Mouse (Mus musculus) kidney, postnatal 36 days (tissue): ENCODE data around the gene Fbxo28.
"Not testable (repeated sequence)": the region's sequence is repeated elsewhere in the genome, so short reads cannot be mapped to it uniquely, and the experiment has no call there.

Experiments used
- DNase-seq, 2 experiments: peaks; one replicate each; pipeline ENCODE4 v3.0.0; 2021 to 2022; ENCODE audit warnings: mixed read lengths in 2 of 2

Gene Fbxo28

DNA sequence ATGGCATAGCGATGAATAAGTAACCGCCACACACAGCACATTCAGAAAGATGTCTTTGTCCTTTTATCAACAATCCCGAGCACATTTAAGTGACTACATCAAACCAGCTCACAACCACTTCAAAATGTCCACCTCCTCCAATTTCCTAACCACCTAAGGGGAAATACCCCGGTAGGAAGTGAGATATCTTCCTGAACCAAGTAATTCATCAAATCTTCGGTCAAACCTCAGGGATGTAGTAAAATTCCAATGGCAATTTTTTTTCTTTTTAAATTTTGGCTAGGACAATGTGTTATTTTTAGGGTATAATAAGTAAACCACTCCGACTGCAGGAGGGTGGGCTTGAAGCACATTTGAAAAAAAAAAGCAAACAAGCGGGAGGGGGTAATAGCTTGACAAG is 1.1 kb downstream of the Fbxo28 start:
- DNase-seq, result no peak

DNA sequence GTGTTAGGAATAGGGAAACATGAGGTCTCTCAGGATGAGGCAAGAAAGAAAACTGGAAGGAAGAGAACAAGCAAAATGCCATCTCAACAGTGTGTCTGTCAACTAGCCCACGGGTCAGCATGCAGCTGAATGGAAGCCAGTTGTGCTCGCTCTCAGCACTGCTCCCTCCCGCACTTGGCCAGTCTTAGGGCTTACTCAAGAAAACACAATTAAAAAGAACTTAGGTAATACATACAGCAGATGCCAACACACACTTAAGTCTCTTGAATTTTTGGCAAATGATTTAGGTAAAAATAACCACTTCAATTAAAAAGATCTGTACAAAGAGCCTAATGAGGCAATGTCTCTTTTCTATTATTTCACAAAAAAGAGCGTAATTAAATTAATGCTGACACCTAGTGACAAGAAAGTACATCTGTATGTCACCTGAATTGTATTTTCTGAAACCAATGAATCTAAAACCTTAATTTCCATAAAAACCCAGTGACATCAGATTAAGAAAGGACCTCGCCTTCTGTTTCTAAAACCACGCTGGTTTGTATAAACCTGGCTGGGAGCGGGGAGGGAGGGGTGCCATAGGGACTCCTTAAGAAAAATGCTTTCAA is 2.4 kb downstream of the Fbxo28 start:
- DNase-seq, result no peak

- DNase-seq, result no peak
Measured at GRCm38 (mm10) chr1:182333766-182334437, 7.5 kb downstream of the Fbxo28 start.

DNA sequence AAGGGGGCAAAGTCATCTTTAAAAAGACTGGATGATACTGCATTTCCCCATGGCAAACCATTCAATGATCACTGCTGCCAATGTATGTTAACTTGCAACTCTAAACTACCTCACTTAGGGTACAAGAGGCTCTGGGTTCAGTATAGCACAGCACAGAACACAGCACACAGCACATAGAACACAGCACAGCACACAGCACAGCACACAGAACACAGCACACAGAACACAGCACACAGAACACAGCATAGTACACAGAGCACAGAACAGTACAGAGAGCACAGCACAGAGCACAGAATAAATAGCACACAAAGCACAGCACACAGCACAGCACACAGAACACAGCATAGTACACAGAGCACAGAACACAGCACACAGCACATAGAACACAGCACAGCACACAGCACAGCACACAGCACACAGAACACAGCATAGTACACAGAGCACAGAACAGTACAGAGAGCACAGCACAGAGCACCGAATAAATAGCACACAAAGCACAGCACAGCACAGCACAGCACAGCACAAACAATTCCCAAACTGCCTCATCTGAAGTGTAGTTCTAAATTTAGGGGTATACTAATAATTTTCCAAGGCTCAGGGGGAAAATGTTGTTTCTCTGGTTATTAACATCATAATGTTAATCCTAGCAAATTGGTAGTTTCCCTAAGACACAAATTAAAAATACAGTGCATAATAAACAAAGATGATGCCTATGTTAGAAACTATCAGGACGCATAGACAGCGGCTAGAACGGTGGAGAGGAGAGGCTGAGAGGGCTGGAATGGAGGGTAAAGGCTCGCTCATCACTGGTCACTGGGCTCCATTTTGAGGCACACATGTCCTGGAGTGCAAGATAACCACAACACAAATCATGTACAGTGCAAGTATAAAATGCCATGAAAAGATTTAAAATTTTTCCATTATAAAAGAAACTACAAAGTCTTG is 9.1 kb downstream of the Fbxo28 start:
- DNase-seq, result no peak

DNA sequence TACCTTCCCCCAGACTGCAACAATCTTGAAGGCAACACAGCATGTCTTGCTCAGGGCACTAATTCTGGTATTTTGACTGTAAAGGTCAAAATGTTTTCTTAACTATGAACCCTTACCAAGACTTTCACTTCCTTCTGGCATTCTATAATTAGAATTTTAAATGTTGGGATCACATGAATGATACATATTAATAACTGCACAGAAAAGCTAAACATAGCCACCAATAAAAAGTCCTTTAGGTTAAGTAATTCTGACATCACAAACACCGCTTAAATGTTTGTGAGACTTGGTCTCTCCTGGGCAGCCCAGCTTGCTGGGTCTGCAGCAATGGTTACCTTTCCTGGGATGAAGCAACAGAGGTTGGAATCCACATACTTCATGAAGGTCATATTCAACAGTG is 15.5 kb downstream of the Fbxo28 start:
- DNase-seq, result no peak

GRCm38 (mm10) chr1:182324552-182324951 is 16.9 kb downstream of the Fbxo28 start:
- DNase-seq, result no peak

- no peak for DNase-seq
Measured at GRCm38 (mm10) chr1:182323139-182323538, 18.3 kb downstream of the Fbxo28 start.

DNA sequence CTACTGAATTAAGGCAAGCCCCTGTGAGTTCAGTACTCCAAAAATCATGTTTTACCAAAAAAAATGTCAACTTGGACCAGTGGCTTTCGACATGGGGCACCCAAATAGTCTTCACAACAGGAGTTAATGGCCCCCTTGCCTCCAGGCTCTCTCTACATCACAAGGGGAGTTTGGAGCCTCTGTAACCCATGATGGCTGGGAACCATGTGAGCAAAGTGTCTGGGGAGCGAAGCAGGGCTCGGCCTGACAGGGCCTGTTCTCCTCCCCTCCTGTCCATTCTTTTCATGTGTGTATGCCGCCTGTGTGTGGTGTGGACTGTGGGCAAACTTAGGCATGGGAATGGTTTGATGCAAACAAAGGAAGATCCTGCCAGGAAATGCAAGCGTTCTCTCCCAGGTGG is 27.2 kb downstream of the Fbxo28 start:
- no peak for DNase-seq

- no peak for DNase-seq
Measured at GRCm38 (mm10) chr1:182313181-182313580, 28.2 kb downstream of the Fbxo28 start.

- DNase-seq, result peak in 1 of 2 experiments; percentile 21
Measured at GRCm38 (mm10) chr1:182311376-182311775, 30.1 kb downstream of the Fbxo28 start.

DNA sequence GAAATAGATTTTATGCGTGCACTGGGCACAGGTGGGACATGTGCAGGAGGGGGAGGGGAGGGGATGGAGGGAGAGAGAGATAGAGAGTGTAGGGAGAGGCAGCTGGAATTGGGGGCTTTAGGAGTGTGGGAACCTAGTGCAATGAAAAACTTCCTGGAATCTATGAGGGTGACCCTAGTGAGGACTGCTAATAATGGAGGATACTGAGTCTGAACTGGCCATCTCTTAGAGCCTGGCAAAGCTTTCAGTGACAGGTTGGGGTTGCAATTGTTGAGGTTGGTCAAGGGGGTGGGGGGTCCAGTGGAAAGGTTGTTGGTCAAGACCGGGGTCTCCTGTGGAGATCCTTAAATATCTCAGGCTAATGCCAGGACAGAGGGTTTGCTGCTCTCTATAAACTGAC is 31.1 kb downstream of the Fbxo28 start:
- DNase-seq, result no peak

GRCm38 (mm10) chr1:182309403-182309802 is 32.0 kb downstream of the Fbxo28 start:
- DNase-seq, result no peak

DNA sequence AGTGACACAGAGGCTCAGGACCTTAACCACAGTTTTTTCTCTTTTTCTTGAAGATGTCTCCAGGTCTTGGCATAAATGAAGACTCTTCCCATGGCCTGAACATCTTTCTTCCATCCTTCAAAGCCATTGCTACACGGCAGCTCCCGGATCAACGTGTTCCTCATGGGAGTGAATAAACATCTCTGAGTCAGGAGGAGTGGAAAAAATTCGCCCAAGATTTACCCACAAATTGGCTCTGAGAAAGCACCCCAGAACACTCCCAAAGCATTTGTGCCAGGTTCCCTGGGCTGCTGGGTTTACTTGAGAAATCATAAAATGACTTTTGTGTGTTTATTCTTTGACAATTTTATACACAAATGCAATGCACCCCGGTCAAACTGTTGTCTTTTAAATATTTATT is 38.5 kb downstream of the Fbxo28 start:
- DNase-seq, result no peak

DNA sequence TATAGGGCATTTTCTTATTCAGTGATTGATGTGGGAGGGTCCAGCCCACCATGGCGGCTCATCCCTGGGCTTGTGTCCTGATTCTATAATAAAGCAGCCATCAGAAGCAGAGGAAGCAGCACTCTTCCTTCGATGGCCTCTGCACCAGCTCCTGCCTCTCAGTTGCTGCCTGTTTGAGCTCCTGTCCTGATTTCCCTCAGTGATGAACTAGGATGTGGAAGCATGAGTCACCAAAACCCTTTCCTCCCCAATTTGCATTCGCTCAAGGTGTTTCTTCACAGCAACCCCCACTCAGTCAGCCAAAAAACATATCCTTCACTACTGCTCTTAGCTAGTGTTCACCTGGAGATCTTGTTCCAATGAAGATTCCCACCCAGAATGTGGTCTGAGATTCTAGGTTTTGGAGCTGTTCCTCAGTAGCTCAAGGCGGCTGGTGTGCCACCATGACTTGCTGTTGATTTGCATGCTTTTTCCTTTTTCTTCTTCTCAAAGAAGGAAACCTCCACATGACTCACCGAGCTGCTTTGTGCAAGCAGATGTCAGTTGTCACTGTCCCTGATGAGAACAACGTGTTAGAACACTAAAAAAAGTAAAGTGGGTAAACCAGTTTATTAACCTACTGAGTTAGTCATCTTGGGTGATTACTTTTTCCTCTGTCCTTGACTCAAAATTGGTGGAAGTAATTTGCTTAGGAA is 39.1 kb downstream of the Fbxo28 start:
- no peak for DNase-seq

GRCm38 (mm10) chr1:182297821-182298220 is 43.6 kb downstream of the Fbxo28 start:
- DNase-seq, result no peak

GRCm38 (mm10) chr1:182297246-182297645 is 44.2 kb downstream of the Fbxo28 start:
- DNase-seq, result no peak

- no peak for DNase-seq
Measured at GRCm38 (mm10) chr1:182296816-182297215, 44.6 kb downstream of the Fbxo28 start.

GRCm38 (mm10) chr1:182296141-182296540 is 45.3 kb downstream of the Fbxo28 start:
- no peak for DNase-seq

- DNase-seq, result no peak
Measured at GRCm38 (mm10) chr1:182292291-182292690, 49.1 kb downstream of the Fbxo28 start.

DNA sequence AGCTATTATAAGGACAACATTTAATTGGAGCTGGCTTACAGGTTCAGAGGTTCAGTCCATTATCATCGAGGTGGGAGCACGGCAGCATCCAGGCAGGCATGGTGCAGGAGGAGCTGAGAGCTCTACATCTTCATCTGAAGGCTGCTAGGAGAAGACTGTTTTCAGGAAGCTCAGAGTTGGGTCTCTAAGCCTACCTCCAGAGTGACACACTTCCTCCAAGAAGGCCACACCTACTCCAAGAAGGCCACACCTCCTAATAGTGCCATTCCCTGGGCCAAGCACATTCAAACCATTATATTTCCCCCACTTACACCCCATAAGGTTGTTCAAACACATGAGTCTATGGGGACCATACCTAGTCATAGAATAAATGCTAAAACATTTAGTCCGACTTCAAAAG is 50.7 kb downstream of the Fbxo28 start:
- not testable (repeated sequence) for DNase-seq

DNA sequence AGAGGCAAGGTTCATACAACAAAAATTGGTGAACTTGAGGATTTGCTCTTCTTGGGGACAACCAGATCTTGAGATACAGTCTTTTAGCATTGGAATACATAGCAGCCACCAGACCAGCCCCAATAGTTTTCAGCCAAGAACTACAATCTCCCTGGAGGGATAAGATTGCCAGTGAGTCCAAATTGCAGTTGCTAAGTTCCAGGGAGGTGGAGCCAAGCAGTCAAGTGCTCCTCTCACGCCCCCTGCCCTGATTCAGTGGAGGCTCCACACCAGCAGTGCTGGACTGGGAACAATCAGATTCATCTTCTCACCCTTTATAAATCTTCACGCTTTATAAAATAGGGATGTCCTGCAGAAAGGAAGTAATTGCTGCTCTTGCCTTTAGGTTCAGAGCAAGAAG is 51.6 kb downstream of the Fbxo28 start:
- DNase-seq, result no peak

DNA sequence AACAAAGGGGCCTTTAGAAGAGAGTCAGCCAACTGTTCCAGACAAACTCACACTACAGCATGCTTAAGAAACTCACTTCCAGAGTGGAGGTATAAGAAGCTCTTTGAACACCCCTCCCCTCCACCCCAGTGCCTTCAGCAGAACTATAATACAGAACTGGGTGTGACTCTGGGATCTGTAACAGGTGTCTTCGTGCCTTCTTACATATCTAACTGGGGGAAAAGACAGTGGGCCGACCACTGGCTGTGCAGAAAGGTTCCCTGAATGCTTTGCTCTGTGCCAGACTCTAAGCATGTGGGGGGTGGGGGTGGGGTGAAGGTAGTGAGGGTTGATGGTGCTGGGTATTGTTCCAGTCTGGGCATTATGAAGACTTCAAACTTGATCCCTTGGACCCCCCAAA is 52.8 kb downstream of the Fbxo28 start:
- DNase-seq, result no peak

GRCm38 (mm10) chr1:182287781-182288180 is 53.6 kb downstream of the Fbxo28 start:
- peak in 1 of 2 experiments; percentile 43 for DNase-seq
